Mouse (Mus musculus) gastrocnemius, postnatal 36 days (tissue): ENCODE measurements around the gene Ccdc177. TPM values are rescaled to one million over a fixed set of nuclear protein-coding genes. Genes with fewer than 3 reads are reported as not detected.

Experiments used
- total RNA-seq, 2 experiments: library from RNA; stranded (reverse); gene quantifications; 2 replicates each; pipeline ENCODE4 v1.2.3; 2021

The Ccdc177 gene
- total RNA-seq, 2 experiments from 2014 or later = not detected

Other genes starting within 250 kb of the Ccdc177 start
- 1 to 10 TPM; 3.1 to 3.3 TPM for gene Galnt16, start 242.4 kb downstream of the Ccdc177 start, total RNA-seq
- 1 to 10 TPM; 7.0 to 7.8 TPM for gene Slc39a9, start 116.8 kb downstream of the Ccdc177 start, total RNA-seq
- gene Erh, start 116.3 kb downstream of the Ccdc177 start, total RNA-seq = 10 to 100 TPM; 10.7 to 19.9 TPM
- gene Plekhd1, start 68.1 kb downstream of the Ccdc177 start, total RNA-seq = not detected
- 10 to 100 TPM; 29.6 to 30.3 TPM for gene Susd6, start 29.8 kb upstream of the Ccdc177 start, total RNA-seq
- gene Srsf5, start 184.8 kb upstream of the Ccdc177 start, total RNA-seq = 100 to 1,000 TPM in 1 of 2 experiments, 10 to 100 TPM in 1; 68.5 to 119 TPM
- not detected for gene Slc10a1, start 208.0 kb upstream of the Ccdc177 start, total RNA-seq